Mouse (Mus musculus): ENCODE results near the gene Rpl11. TPM values are rescaled to one million over a fixed set of nuclear protein-coding genes. Genes with fewer than 3 reads are reported as not detected.
A peak's percentile ranks its signal among the peaks of the same experiment; 100 is the strongest.
"Not testable (repeated sequence)": the region's sequence is repeated elsewhere in the genome, so short reads cannot be mapped to it uniquely, and the experiment has no call there.

The Rpl11 gene
- 251 and 260 TPM in 2 replicates for polyA plus RNA-seq (2015; fragmentation: Nextera tagmentation; extraction: Ambion mirVana)

DNA sequence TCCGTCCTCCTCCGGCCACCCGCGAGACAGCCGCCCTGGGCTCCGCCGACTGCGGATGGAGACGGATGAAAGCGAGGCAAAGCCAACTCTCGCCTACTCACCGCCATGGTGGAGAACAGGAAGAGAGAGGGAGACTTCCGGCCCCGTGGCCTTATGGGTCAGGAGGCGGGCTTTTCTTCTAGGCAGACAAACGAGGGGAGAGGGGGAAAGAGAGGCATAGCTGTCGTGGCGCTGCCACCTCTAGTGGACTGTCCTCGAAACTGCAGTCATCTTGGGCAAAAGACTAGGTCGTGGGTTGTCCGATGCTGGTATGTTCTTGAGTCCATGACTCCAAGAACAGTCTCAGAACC, at the start of gene Rpl11:
Gene Rpl11 (minus strand): TSS at position 182 of the 350 bp plus-strand sequence.
- ATAC-seq, result peak; percentile 97
- peak within 1 kb of the TSS; percentile 93 for H3K9ac ChIP-seq (replicated peaks)
- no peaks in the 10 kb centered on the region for H3K27me3 ChIP-seq (ENCODE audit: insufficient read depth, low read length)
- peaks cover 40% of the 10 kb centered on the region for H3K36me3 ChIP-seq (replicated peaks; ENCODE audit: insufficient read depth, low read length)
- WGBS (ENCODE audit: insufficient replicate concordance), result 0% methylated on average over 21 of the region's 21 CpGs
- no peaks in the 10 kb centered on the region for H3K9me3 ChIP-seq (ENCODE audit: low read length)
- H3K4me2 ChIP-seq (ENCODE audit: low read depth, low read length), result peak within 1 kb of the TSS; percentile 86
- peak; percentile 93 for DNase-seq
- H3K27ac ChIP-seq (ENCODE audit: low read depth), result peak within 1 kb of the TSS; percentile 78
- peaks cover 19% of the 10 kb centered on the region for H3K4me1 ChIP-seq (ENCODE audit: insufficient read depth)
- peak within 1 kb of the TSS; percentile 83 for H3K4me3 ChIP-seq (ENCODE audit: low read depth, low read length)
- TF ChIP-seq CTCF (IDR thresholded peaks at IDR 0.05; ENCODE audit: low read depth), result peak; percentile 97
- TF ChIP-seq EP300 (IDR thresholded peaks at IDR 0.05; ENCODE audit: low read depth), result no peak

DNA sequence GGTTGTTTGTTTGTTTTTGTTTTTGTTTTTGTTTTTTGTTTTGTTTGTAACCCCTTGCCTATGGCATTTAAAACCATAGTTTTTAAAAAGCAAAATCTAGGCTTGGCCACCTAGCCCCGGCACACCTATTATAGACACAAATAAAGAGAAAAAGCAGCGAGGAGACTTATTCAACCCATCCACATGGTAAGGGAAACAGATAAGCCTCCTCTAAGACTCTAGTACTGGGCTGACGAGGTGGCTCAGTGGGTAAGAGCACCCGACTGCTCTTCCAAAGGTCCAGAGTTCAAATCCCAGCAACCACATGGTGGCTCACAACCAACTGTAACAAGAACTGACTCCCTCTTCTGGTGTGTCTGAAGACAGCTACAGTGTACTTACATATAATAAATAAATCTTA, 48.5 kb upstream of the Rpl11 start:
- not testable (repeated sequence) for H3K36me3 ChIP-seq (replicated peaks; ENCODE audit: insufficient read depth, low read length); H3K9ac ChIP-seq (replicated peaks); H3K27ac ChIP-seq (ENCODE audit: low read depth); ATAC-seq; H3K4me3 ChIP-seq (ENCODE audit: low read depth, low read length); H3K4me1 ChIP-seq (ENCODE audit: insufficient read depth); DNase-seq; H3K4me2 ChIP-seq (ENCODE audit: low read depth, low read length); H3K9me3 ChIP-seq (ENCODE audit: low read length); H3K27me3 ChIP-seq (ENCODE audit: insufficient read depth, low read length)
- WGBS (ENCODE audit: insufficient replicate concordance), result 80% methylated on average over 4 of the region's 4 CpGs

DNA sequence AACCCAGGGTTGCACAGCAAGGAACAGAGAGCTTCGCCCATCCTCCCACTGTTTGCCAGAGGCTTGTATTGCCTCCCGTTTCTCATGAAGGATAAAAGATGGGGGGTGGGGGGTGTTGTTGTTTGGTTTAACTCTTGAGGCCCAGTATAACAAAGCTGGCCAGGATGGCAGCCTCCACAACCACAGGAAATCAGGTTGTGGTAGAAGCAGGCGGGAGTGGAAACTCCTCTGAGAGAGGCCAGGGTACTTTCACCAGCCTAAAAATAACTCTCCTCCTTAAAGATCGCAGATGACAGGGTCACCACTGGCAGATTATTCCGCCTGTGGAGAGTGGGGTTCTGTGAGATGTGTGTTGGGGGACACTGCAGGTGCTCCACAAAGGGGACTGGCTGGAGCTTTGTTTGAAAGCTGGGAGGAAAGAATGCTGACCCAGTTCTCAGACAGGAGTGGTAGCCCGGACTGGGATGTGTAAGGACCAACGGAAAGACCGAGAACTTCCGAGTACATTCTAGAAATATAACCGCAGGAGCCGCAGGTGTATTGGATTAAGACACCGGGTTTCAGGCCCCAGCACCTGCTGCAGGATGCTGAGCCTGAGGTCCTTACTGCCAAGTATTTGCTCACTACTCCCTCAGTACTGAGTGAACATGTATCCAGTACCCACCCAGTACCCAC, 47.3 kb upstream of the Rpl11 start:
- no peak overlapping the region for H3K27ac ChIP-seq (ENCODE audit: low read depth)
- DNase-seq, result no peak
- H3K4me3 ChIP-seq (ENCODE audit: low read depth, low read length), result no peak overlapping the region
- TF ChIP-seq EP300 (IDR thresholded peaks at IDR 0.05; ENCODE audit: low read depth) (no peak), CTCF (IDR thresholded peaks at IDR 0.05; ENCODE audit: low read depth) (no peak)
- H3K4me1 ChIP-seq (ENCODE audit: insufficient read depth), result peaks cover 7% of the 10 kb centered on the region
- no peaks in the 10 kb centered on the region for H3K27me3 ChIP-seq (ENCODE audit: insufficient read depth, low read length)
- H3K36me3 ChIP-seq (replicated peaks; ENCODE audit: insufficient read depth, low read length), result no peaks in the 10 kb centered on the region
- no peak overlapping the region for H3K9ac ChIP-seq (replicated peaks)
- H3K9me3 ChIP-seq (ENCODE audit: low read length), result no peaks in the 10 kb centered on the region
- no peak overlapping the region for H3K4me2 ChIP-seq (ENCODE audit: low read depth, low read length)
- no peak for ATAC-seq
- WGBS (ENCODE audit: insufficient replicate concordance), result 54% methylated on average over 12 of the region's 12 CpGs

DNA sequence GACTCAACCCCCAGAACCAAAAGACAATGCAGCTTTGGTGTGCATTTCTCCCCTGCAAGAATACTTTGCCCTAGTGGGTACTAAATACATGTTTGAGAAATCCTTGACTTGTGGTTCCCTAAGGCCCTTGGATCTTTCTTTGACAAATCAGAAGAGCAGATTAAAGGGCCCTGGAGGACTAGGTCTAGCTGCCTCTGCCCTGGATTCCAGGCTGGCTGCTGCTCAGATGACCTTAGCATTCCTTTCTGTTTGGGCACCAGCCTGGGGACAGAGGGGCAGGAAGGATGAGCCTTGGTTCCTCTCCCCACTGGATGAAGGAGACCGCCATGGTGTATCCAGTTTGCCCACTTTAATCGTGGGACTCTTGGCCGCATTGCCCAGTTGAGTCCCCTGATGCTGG, 45.2 kb upstream of the Rpl11 start:
- no peak overlapping the region for H3K9ac ChIP-seq (replicated peaks)
- H3K36me3 ChIP-seq (replicated peaks; ENCODE audit: insufficient read depth, low read length), result no peaks in the 10 kb centered on the region
- TF ChIP-seq EP300 (IDR thresholded peaks at IDR 0.05; ENCODE audit: low read depth), result no peak
- TF ChIP-seq CTCF (IDR thresholded peaks at IDR 0.05; ENCODE audit: low read depth), result no peak
- H3K4me3 ChIP-seq (ENCODE audit: low read depth, low read length), result no peak overlapping the region
- H3K4me1 ChIP-seq (ENCODE audit: insufficient read depth), result peaks cover 10% of the 10 kb centered on the region; the same call in 1 of the 2 replicates
- no peaks in the 10 kb centered on the region for H3K27me3 ChIP-seq (ENCODE audit: insufficient read depth, low read length)
- H3K27ac ChIP-seq (ENCODE audit: low read depth), result no peak overlapping the region
- no peak overlapping the region for H3K4me2 ChIP-seq (ENCODE audit: low read depth, low read length)
- ATAC-seq (no peak), DNase-seq (no peak)
- WGBS (ENCODE audit: insufficient replicate concordance), result 81% methylated on average over 3 of the region's 3 CpGs
- no peaks in the 10 kb centered on the region for H3K9me3 ChIP-seq (ENCODE audit: low read length)

DNA sequence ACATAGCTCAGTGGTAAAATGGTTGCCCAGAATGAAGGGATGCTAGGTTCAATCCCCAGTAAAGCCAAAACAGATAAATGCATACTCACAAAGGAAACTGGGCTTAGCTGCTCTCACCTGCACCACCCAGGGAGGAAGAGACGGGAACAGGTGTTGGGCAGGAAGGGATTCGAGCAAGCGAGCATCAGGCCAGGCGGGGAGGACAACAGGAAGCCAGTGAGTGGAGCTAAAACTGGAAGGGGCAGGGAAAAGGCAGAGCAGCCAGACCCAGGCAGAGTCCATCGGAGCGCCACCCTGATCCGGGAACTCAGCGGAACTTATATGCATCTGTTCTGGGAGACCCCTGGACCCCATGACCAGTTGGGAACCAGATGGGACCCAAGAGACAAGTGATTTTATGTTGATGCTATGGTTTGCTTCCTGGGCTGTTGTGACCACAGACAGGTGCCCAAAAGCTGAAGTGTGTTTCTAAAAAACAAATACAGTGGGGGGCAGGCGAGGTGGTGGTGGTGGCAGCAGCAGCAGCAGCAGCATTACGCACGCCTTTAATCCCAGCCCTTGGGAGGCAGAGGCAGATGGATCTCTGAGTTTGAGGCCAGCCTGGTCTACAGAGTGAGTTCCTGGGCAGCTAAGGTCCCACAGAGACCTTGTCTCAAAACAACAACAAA, 43.4 kb upstream of the Rpl11 start:
- 66% methylated on average over 11 of the region's 11 CpGs for WGBS (ENCODE audit: insufficient replicate concordance)
- H3K9me3 ChIP-seq (ENCODE audit: low read length), result no peaks in the 10 kb centered on the region
- no peak for DNase-seq

DNA sequence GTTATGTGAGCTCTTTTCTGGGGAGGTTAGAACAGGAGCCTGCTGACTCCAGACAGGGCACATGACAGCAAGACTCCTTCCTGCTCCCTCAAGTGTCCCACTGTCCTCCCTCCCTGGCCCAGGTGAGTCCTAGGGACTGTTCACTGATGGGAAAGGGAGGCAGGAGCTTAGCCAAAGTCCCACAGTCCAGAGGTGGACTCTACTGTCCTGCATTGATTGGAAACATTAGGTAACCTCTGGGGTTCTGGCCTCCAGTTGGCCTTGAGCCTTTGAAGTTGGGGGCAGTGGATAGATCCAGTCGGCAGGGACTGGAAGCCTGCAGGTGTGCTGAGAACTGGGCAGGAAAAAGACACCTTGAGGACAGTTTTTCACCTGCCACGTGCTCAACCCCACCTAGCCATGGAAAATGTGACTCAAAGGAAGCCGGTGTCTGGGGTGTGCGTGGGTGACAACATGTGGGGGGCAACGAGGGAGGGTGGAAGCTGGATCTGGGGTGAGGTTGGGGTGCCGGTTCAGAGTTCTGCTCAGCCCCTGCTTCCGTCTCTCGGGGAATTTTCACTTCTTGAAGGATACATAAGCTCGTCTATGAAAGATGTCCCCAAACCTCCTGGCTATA, 42.4 kb upstream of the Rpl11 start:
- Histone ChIP-seq H3K27ac (ENCODE audit: low read depth) (0 out of 2 replicates have a peak overlapping the region, but pooled peaks have one; percentile 29), H3K36me3 (replicated peaks; ENCODE audit: insufficient read depth, low read length) (no peaks in the 10 kb centered on the region), H3K4me2 (ENCODE audit: low read depth, low read length) (no peak overlapping the region), H3K9ac (replicated peaks) (no peak overlapping the region), H3K9me3 (ENCODE audit: low read length) (no peaks in the 10 kb centered on the region), H3K4me3 (ENCODE audit: low read depth, low read length) (no peak overlapping the region), H3K27me3 (ENCODE audit: insufficient read depth, low read length) (no peaks in the 10 kb centered on the region), H3K4me1 (ENCODE audit: insufficient read depth) (peaks cover 10% of the 10 kb centered on the region; the same call in 1 of the 2 replicates)
- TF ChIP-seq EP300 (IDR thresholded peaks at IDR 0.05; ENCODE audit: low read depth) (peak; percentile 42; the same call in 1 of the 2 replicates), CTCF (IDR thresholded peaks at IDR 0.05; ENCODE audit: low read depth) (no peak)
- ATAC-seq (peak; percentile 84), DNase-seq (peak; percentile 40)
- WGBS (ENCODE audit: insufficient replicate concordance), result 60% methylated on average over 9 of the region's 9 CpGs

More for the DNA sequence above, 43.4 kb upstream of the Rpl11 start:
- TF ChIP-seq CTCF (IDR thresholded peaks at IDR 0.05; ENCODE audit: low read depth) (no peak), EP300 (IDR thresholded peaks at IDR 0.05; ENCODE audit: low read depth) (no peak)
- no peak overlapping the region for H3K4me3 ChIP-seq (ENCODE audit: low read depth, low read length)
- no peak overlapping the region for H3K9ac ChIP-seq (replicated peaks)
- H3K36me3 ChIP-seq (replicated peaks; ENCODE audit: insufficient read depth, low read length), result no peaks in the 10 kb centered on the region
- no peak overlapping the region for H3K27ac ChIP-seq (ENCODE audit: low read depth)
- ATAC-seq, result no peak
- H3K4me1 ChIP-seq (ENCODE audit: insufficient read depth), result peaks cover 10% of the 10 kb centered on the region; the same call in 1 of the 2 replicates
- no peak overlapping the region for H3K4me2 ChIP-seq (ENCODE audit: low read depth, low read length)
- H3K27me3 ChIP-seq (ENCODE audit: insufficient read depth, low read length), result no peaks in the 10 kb centered on the region
